Comparison of ENCODE assay signal across 10 mouse cellular contexts in genomic region chr1:73274480-73274879, GRCm38 (mm10).
DNase-seq lines count a peak whose midpoint lies in the region; ATAC-seq and TF ChIP-seq lines count a peak whose summit lies in the region.
"Had no signal": no experiment of that assay in that cellular context is flagged by ENCODE, and none has a peak within 500 bp of the region (broad histone marks: within the 10 kb centered on the region; RNA-seq: fewer than 3 reads in every experiment).

No protein-coding gene starts in this region.

- peak; percentile 18 to 73; a peak in 2 of 4 replicates for TF ChIP-seq CTCF in CH12.LX (conservative IDR thresholded peaks at IDR 0.05 in 1 of 2, IDR thresholded peaks at IDR 0.05 in 1 of 2; ENCODE audit: low read depth in 2 of 2, low read length in 2 of 2)

- TF ChIP-seq POLR2A in CH12.LX (IDR thresholded peaks at IDR 0.05; ENCODE audit: low read depth, low read length), result no peak

- no peak overlapping the region for H3K4me3 ChIP-seq in heart, embryonic 10.5 days
- no peak overlapping the region for H3K4me3 ChIP-seq in CH12.LX (replicated peaks in 1 of 3; ENCODE audit: low read depth in 2 of 3, low read length in 2 of 3, poor library complexity in 1 of 3)
- no peak overlapping the region for H3K4me3 ChIP-seq in heart, embryonic 12.5 days
- H3K4me3 ChIP-seq: heart, embryonic 15.5 days; megakaryocyte, embryonic 14.5 days had no signal

- H3K4me2 ChIP-seq in CH12.LX (ENCODE audit: insufficient read depth, low read depth, poor library complexity, severe bottlenecking), result no peak overlapping the region
- no peak overlapping the region for H3K4me2 ChIP-seq in heart, embryonic 12.5 days
- H3K4me2 ChIP-seq: heart, embryonic 15.5 days had no signal

- dilution Hi-C loops in CH12.LX (cut with MboI; ENCODE audit: extremely low pct_ligation_motif_present, extremely low pct_unique_long_range_greater_than_20kb, low sequenced_read_pairs), result no loop called here

- DNase-seq in heart, adult 18-20 months, result peak; percentile 54 to 72
- DNase-seq in heart, embryonic 10.5 days (ENCODE audit: low spot score), result no peak
- peak; percentile 46 for DNase-seq in CH12.LX (ENCODE audit: extremely low read depth)
- peak; percentile 4 for DNase-seq in adrenal gland, adult 8-10 months
- peak; percentile 28 for DNase-seq in lung, postnatal 25 days (ENCODE audit: low spot score)
- no peak for DNase-seq in thymus, postnatal 0 days (ENCODE audit: low spot score)
- no peak for DNase-seq in thymus, postnatal 4 days

- 33% methylated on average over 2 of the region's 2 CpGs for WGBS in heart, embryonic 10.5 days
- 32% methylated on average over 2 of the region's 2 CpGs for WGBS in heart, embryonic 12.5 days

- H3K27me3 ChIP-seq in heart, embryonic 10.5 days (ENCODE audit: insufficient read depth, poor library complexity, severe bottlenecking), result no peaks in the 10 kb centered on the region
- H3K27me3 ChIP-seq in CH12.LX (replicated peaks), result peaks cover 63% of the 10 kb centered on the region
- no peaks in the 10 kb centered on the region for H3K27me3 ChIP-seq in heart, embryonic 12.5 days (replicated peaks)
- H3K27me3 ChIP-seq: heart, embryonic 15.5 days; megakaryocyte, embryonic 14.5 days had no signal

- no peak overlapping the region for H3K27ac ChIP-seq in heart, embryonic 10.5 days
- H3K27ac ChIP-seq in CH12.LX (ENCODE audit: insufficient read depth, low read depth), result no peak overlapping the region
- no peak overlapping the region for H3K27ac ChIP-seq in heart, embryonic 12.5 days (ENCODE audit: poor library complexity, severe bottlenecking)
- H3K27ac ChIP-seq: heart, embryonic 15.5 days had no signal

- H3K36me3 ChIP-seq in heart, embryonic 10.5 days, result no peaks in the 10 kb centered on the region
- no peaks in the 10 kb centered on the region for H3K36me3 ChIP-seq in CH12.LX (replicated peaks in 1 of 2; ENCODE audit: control insufficient read depth in 1 of 2, insufficient read depth in 1 of 2, low read length in 1 of 2)
- no peaks in the 10 kb centered on the region for H3K36me3 ChIP-seq in heart, embryonic 12.5 days
- H3K36me3 ChIP-seq: heart, embryonic 15.5 days had no signal

- no peaks in the 10 kb centered on the region for H3K79me2 ChIP-seq in CH12.LX (replicated peaks; ENCODE audit: control insufficient read depth, extremely low read depth, insufficient read depth, poor library complexity, severe bottlenecking)

- peak; percentile 74 for TF ChIP-seq RAD21 in CH12.LX (IDR thresholded peaks at IDR 0.05; ENCODE audit: low read depth, low read length)

- H3K9me3 ChIP-seq in heart, embryonic 10.5 days, result no peaks in the 10 kb centered on the region
- no peaks in the 10 kb centered on the region for H3K9me3 ChIP-seq in CH12.LX (replicated peaks; ENCODE audit: low read length)
- H3K9me3 ChIP-seq in heart, embryonic 12.5 days (replicated peaks), result no peaks in the 10 kb centered on the region
- H3K9me3 ChIP-seq: heart, embryonic 15.5 days had no signal

- no peak overlapping the region for H3K9ac ChIP-seq in CH12.LX (ENCODE audit: insufficient read depth, low read depth)
- no peak overlapping the region for H3K9ac ChIP-seq in heart, embryonic 12.5 days
- H3K9ac ChIP-seq: heart, embryonic 15.5 days had no signal

- 0 out of 2 replicates have a peak, but pooled peaks have one; percentile 45 for ATAC-seq in heart, embryonic 12.5 days (ENCODE audit: insufficient number of reproducible peaks, low FRiP score)

- in situ Hi-C loops in CH12.LX (cut with MboI; ENCODE audit: low pct_ligation_motif_present, low pct_unique_long_range_greater_than_20kb, low sequenced_read_pairs), result loop anchor here (10.0 kb wide), 1 partner anchor 410 kb away; no protein-coding TSS in a partner anchor

- peaks cover 5% of the 10 kb centered on the region for H3K4me1 ChIP-seq in heart, embryonic 10.5 days
- no peaks in the 10 kb centered on the region for H3K4me1 ChIP-seq in CH12.LX (ENCODE audit: control insufficient read depth in 1 of 2, insufficient read depth in 2 of 2)
- peaks cover 7% of the 10 kb centered on the region for H3K4me1 ChIP-seq in heart, embryonic 12.5 days (replicated peaks)
- H3K4me1 ChIP-seq: heart, embryonic 15.5 days; megakaryocyte, embryonic 14.5 days had no signal

- TF ChIP-seq EP300 in CH12.LX (IDR thresholded peaks at IDR 0.05; ENCODE audit: low read length), result no peak

TF ChIP-seq in CH12.LX, 34 proteins besides CTCF, POLR2A, EP300 and RAD21:
- TF ChIP-seq MXI1 (IDR thresholded peaks at IDR 0.05; ENCODE audit: low read depth, low read length), result no peak
- TF ChIP-seq ZC3H11A (IDR thresholded peaks at IDR 0.05; ENCODE audit: low read depth, low read length), result peak; percentile 35; the same call in 1 of the 2 replicates
- TF ChIP-seq SMC3 (IDR thresholded peaks at IDR 0.05; ENCODE audit: low read depth, low read length), result peak; percentile 80

Comparison
In these comparisons a context has a peak if more than half of its experiments do, and no peak if none do; other contexts are left out.
1. DNase-seq: peak in heart, adult 18-20 months (2 of 2), CH12.LX (single experiment), adrenal gland, adult 8-10 months (single experiment) and lung, postnatal 25 days (single experiment); none in heart, embryonic 10.5 days (single experiment), thymus, postnatal 0 days (single experiment) and thymus, postnatal 4 days (single experiment).